Mouse (Mus musculus): ENCODE measurements around the gene Padi3.

DNA sequence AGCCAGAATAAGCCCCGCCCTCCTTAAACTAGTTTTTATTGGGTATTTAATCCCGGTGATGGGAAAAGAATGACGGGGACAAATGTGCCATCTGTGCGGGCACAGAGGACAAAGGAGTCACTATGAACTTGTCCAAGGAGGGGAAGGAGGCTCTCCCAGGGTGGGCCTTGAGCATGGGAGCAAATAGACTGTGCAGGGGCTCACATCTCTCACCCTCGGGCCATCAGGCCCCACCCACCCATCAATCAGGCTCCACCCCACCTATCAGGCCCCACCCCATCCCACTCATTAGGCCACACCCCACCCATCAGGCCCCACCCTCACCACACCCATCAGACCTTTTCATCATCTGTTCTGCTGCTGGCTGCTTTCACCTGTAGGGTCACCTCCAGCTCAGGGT is 41.5 kb downstream of the Padi3 start:
- TF ChIP-seq CTCF (IDR thresholded peaks at IDR 0.05; ENCODE audit: extremely low read depth, insufficient read depth, insufficient read length, insufficient replicate concordance) (no peak), POLR2A (IDR thresholded peaks at IDR 0.05; ENCODE audit: low read depth, low read length) (no peak)

All from spleen, adult 2 months (tissue).